Mouse (Mus musculus): ENCODE measurements around the gene Myog.

GRCm38 (mm10) chr1:134293738-134294604, 4.2 kb downstream of the Myog start:
- no peak for TF ChIP-seq POLR2A (IDR thresholded peaks at IDR 0.05; ENCODE audit: borderline replicate concordance, extremely low read depth, insufficient read depth, insufficient read length, poor library complexity, severe bottlenecking)
- TF ChIP-seq CTCF (IDR thresholded peaks at IDR 0.05; ENCODE audit: borderline replicate concordance, extremely low read depth, insufficient read depth, insufficient read length) = no peak
